Mouse (Mus musculus) intestine, embryonic 14.5 days (tissue): ENCODE measurements around the gene Kank1. TPM values are rescaled to one million over a fixed set of nuclear protein-coding genes. Genes with fewer than 3 reads are reported as not detected.

ENCODE experiments used
- ATAC-seq: fragments of 200-750 bp; cut with Nextera tagmentation; replicated peaks from 2 replicates; pipeline ENCODE4 v1.8.0; 2017; ENCODE audit warnings: low read depth, moderate number of reproducible peaks, moderate TSS enrichment, moderate library complexity; ENCODE audit not compliant: low FRiP score, low TSS enrichment
- DNase-seq: peaks from one replicate; pipeline ENCODE4 v3.0.0-alpha.2; 2018; ENCODE audit warnings: low spot score
- H3K27ac ChIP-seq: fragments of 300-500 bp; sonication (generic); 2 replicates; pipeline ENCODE4 v1.5.1; 2014; ENCODE audit warnings: low read depth, mild to moderate bottlenecking, control low read depth
- H3K27me3 ChIP-seq: fragments of 300-500 bp; sonication (generic); replicated peaks from 2 replicates; pipeline ENCODE4 v1.6.1; 2014; ENCODE audit warnings: low read length, control low read depth; ENCODE audit not compliant: control insufficient read depth, insufficient read depth
- H3K36me3 ChIP-seq: fragments of 300-500 bp; sonication (generic); 2 replicates; pipeline ENCODE4 v1.6.1; 2014; ENCODE audit warnings: low read length, control low read depth; ENCODE audit not compliant: control insufficient read depth, insufficient read depth
- H3K4me1 ChIP-seq: fragments of 300-500 bp; sonication (generic); replicated peaks from 2 replicates; pipeline ENCODE4 v1.6.1; 2014; ENCODE audit warnings: low read length, control low read depth, mixed read lengths; ENCODE audit not compliant: control insufficient read depth, insufficient read depth
- H3K4me2 ChIP-seq: fragments of 300-500 bp; sonication (generic); 2 replicates; pipeline ENCODE4 v1.6.1; 2014; ENCODE audit warnings: low read length
- H3K4me3 ChIP-seq: fragments of 300-500 bp; sonication (generic); 2 replicates; pipeline ENCODE4 v1.5.1; 2014; ENCODE audit warnings: low read depth, low read length, control low read depth, mixed read lengths
- H3K9ac ChIP-seq: fragments of 300-500 bp; sonication (generic); 2 replicates; pipeline ENCODE4 v1.6.1; 2014; ENCODE audit warnings: mild to moderate bottlenecking, low read length
- H3K9me3 ChIP-seq: fragments of 300-500 bp; sonication (generic); 2 replicates; pipeline ENCODE4 v1.6.1; 2016; ENCODE audit warnings: low read length, control low read depth; ENCODE audit not compliant: control insufficient read depth
- WGBS: fragments of 180-500 bp; shearing (Covaris S2); extraction: QIAGEN DNeasy Blood & Tissue Kit; methylation state at CpG from one replicate; pipeline ENCODE4 v1.1.7; 2014; 5-methylcytosine and 5-hydroxymethylcytosine counted together
- polyA plus RNA-seq: library from polyadenylated mRNA; unstranded; fragments of >200 nt; fragmentation: Nextera tagmentation; extraction: Ambion mirVana; gene quantifications from 2 replicates; pipeline ENCODE4 v1.2.1, GENCODE M21; 2014

Gene Kank1
- polyA plus RNA-seq: 16.4 and 17.7 TPM in 2 replicates

- ATAC-seq: peak; percentile 91
These were observed at the start of gene Kank1 for GRCm38 (mm10) chr19:25236596-25237491. TSS of gene Kank1 (plus strand) at chr19:25236975.

DNA sequence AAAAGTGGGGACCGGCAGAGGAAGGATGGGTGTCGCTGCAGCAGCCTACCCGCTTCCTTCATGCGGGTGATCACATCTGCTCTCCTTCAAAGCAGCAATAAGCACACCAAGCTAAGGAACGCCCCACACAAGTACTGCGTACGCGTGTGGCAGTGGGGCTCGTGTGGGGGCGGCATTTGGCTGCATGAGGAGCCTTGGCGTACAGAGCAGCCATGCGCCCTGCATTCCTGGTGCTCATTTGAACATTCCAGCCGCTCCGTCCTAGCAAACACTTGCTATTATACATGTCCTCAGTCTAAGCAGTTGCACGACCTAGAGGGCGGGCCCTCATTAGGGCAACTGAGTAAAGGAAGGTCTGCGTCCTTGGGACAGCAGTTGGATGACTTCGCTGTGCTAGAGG, 49.1 kb upstream of the Kank1 start:
- no peak for ATAC-seq
- H3K9me3 ChIP-seq: no peaks in the 10 kb centered on the region
- H3K4me2 ChIP-seq: no peak overlapping the region
- no peaks in the 10 kb centered on the region for H3K36me3 ChIP-seq
- no peak overlapping the region for H3K27ac ChIP-seq
- no peaks in the 10 kb centered on the region for H3K27me3 ChIP-seq
- no peak overlapping the region for H3K9ac ChIP-seq
- WGBS: 63% methylated on average over 18 of the region's 18 CpGs
- H3K4me3 ChIP-seq: no peak overlapping the region
- DNase-seq: no peak
- H3K4me1 ChIP-seq: no peaks in the 10 kb centered on the region

More at GRCm38 (mm10) chr19:25236596-25237491, at the start of gene Kank1:
- no peaks in the 10 kb centered on the region for H3K9me3 ChIP-seq
- H3K4me2 ChIP-seq: peak within 1 kb of the TSS; percentile 99
- peak within 1 kb of the TSS; percentile 57 for H3K27ac ChIP-seq
- DNase-seq: peak; percentile 93
- H3K36me3 ChIP-seq: no peaks in the 10 kb centered on the region
- WGBS: under 1% methylated on average over 76 of the region's 76 CpGs
- H3K4me3 ChIP-seq: peak within 1 kb of the TSS; percentile 65
- H3K4me1 ChIP-seq: peaks cover 6% of the 10 kb centered on the region; the same call in 1 of the 2 replicates
- H3K27me3 ChIP-seq: peaks cover 16% of the 10 kb centered on the region; the same call in 1 of the 2 replicates
- peak within 1 kb of the TSS; percentile 46 for H3K9ac ChIP-seq

- Histone ChIP-seq H3K4me3 (no peak overlapping the region), H3K4me1 (no peaks in the 10 kb centered on the region), H3K27me3 (no peaks in the 10 kb centered on the region), H3K9ac (no peak overlapping the region), H3K4me2 (no peak overlapping the region), H3K27ac (no peak overlapping the region), H3K36me3 (no peaks in the 10 kb centered on the region), H3K9me3 (no peaks in the 10 kb centered on the region)
- DNase-seq (no peak), ATAC-seq (no peak)
- 95% methylated on average over 9 of the region's 9 CpGs for WGBS
These were observed 43.0 kb upstream of the Kank1 start for GRCm38 (mm10) chr19:25193751-25194150.

DNA sequence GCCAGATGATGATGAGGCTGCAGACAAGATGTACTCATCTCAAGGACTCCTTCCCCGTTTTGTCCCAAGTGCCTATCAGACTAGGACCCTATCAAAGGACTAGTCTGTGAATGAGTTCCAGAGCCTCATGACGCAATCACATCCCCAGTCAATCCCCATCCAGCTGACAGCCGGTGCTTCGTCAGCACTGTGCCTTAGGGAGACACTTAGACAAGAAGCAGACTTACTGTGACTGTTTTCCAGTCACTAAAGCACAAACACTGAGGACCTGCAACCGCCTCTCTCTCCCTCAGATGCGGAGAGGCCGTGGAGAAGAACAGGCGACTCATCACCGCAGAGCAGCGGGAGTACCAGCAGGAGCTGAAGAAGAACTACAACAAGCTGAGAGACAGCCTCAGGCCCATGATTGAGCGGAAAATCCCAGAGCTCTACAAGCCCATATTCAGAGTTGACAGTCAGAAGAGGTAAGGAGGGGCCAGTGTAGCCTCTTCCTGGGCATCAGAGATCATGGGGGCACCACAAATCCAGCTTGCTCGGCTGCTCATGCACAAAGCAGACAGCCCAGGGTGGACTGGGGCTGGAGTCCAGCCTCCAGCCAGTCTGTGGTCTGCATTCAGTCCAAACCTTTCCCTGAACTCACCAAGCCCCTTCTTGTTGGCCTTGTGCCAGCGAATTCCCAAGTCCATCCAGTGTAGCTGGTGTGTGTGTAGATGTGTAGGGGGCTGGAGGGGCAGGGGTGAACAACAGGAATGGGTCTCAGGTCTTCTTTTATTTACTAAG, 36.5 kb upstream of the Kank1 start:
- Histone ChIP-seq H3K4me2 (no peak overlapping the region), H3K36me3 (no peaks in the 10 kb centered on the region), H3K27me3 (no peaks in the 10 kb centered on the region), H3K4me3 (no peak overlapping the region), H3K9me3 (no peaks in the 10 kb centered on the region), H3K4me1 (0 out of 2 replicates have a peak, but pooled peaks cover 8% of the 10 kb centered on the region), H3K9ac (no peak overlapping the region), H3K27ac (0 out of 2 replicates have a peak overlapping the region, but pooled peaks have one; percentile 3)
- DNase-seq (no peak), ATAC-seq (peak; percentile 53; the same call in 1 of the 2 replicates)
- WGBS: 59% methylated on average over 13 of the region's 13 CpGs

GRCm38 (mm10) chr19:25203077-25203476, 33.7 kb upstream of the Kank1 start:
- H3K27me3 ChIP-seq: no peaks in the 10 kb centered on the region
- no peak overlapping the region for H3K4me2 ChIP-seq
- 66% methylated on average over 12 of the region's 12 CpGs for whole genome bisulfite sequencing

DNA sequence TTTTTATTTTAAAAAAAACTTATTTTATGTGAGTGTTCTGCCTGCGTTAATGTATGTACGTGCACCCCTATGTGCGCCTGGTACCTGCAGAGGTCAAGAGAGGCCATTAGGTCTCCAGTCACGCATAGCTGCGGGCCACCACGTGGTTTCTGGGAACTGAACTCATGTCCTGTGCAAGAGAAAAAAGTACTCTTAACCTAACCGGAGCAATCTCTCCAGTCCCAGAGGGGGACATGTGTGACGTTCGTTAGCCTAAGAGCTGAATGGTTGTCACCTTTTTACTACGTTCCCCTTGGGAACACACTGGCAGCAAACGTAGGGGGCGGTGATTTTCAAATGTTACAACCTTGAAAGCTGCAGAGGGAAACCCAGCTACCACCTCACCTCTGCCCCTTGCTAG, 29.8 kb upstream of the Kank1 start:
- 0 out of 2 replicates have a peak, but pooled peaks cover 5% of the 10 kb centered on the region for H3K4me1 ChIP-seq
- H3K4me3 ChIP-seq: no peak overlapping the region
- ATAC-seq (no peak), DNase-seq (no peak)
- WGBS: 68% methylated on average over 12 of the region's 12 CpGs
- H3K9me3 ChIP-seq: no peaks in the 10 kb centered on the region
- no peaks in the 10 kb centered on the region for H3K27me3 ChIP-seq
- H3K36me3 ChIP-seq: no peaks in the 10 kb centered on the region
- no peak overlapping the region for H3K9ac ChIP-seq
- H3K27ac ChIP-seq: no peak overlapping the region
- H3K4me2 ChIP-seq: no peak overlapping the region

More at GRCm38 (mm10) chr19:25203077-25203476, 33.7 kb upstream of the Kank1 start:
- ATAC-seq (no peak), DNase-seq (no peak)
- H3K4me3 ChIP-seq: no peak overlapping the region
- H3K27ac ChIP-seq: no peak overlapping the region
- H3K4me1 ChIP-seq: 0 out of 2 replicates have a peak, but pooled peaks cover 13% of the 10 kb centered on the region
- H3K36me3 ChIP-seq: no peaks in the 10 kb centered on the region
- no peaks in the 10 kb centered on the region for H3K9me3 ChIP-seq
- H3K9ac ChIP-seq: no peak overlapping the region

- peak overlapping the region; percentile 16; the same call in 1 of the 2 replicates for H3K4me2 ChIP-seq
- no peak overlapping the region for H3K9ac ChIP-seq
- WGBS: 26% methylated on average over 23 of the region's 23 CpGs
- H3K27me3 ChIP-seq: no peaks in the 10 kb centered on the region
- H3K4me1 ChIP-seq: 0 out of 2 replicates have a peak, but pooled peaks cover 5% of the 10 kb centered on the region
- no peaks in the 10 kb centered on the region for H3K36me3 ChIP-seq
- DNase-seq (no peak), ATAC-seq (no peak)
- no peaks in the 10 kb centered on the region for H3K9me3 ChIP-seq
- H3K4me3 ChIP-seq: no peak overlapping the region
- no peak overlapping the region for H3K27ac ChIP-seq
These were observed 28.9 kb upstream of the Kank1 start for GRCm38 (mm10) chr19:25207731-25208361.

- 0 out of 2 replicates have a peak, but pooled peaks cover 5% of the 10 kb centered on the region for H3K4me1 ChIP-seq
- no peaks in the 10 kb centered on the region for H3K27me3 ChIP-seq
- ATAC-seq (no peak), DNase-seq (no peak)
- no peak overlapping the region for H3K9ac ChIP-seq
- H3K4me3 ChIP-seq: no peak overlapping the region
- H3K36me3 ChIP-seq: no peaks in the 10 kb centered on the region
- H3K9me3 ChIP-seq: no peaks in the 10 kb centered on the region
- WGBS: 83% methylated on average over 11 of the region's 11 CpGs
- no peak overlapping the region for H3K4me2 ChIP-seq
- no peak overlapping the region for H3K27ac ChIP-seq
These were observed 28.1 kb upstream of the Kank1 start for GRCm38 (mm10) chr19:25208596-25209110.
